Mouse (Mus musculus): Measurements from ENCODE around the gene Ccdc190.
A peak's percentile ranks its signal among the peaks of the same experiment; 100 is the strongest.

Ccdc190 gene

DNA sequence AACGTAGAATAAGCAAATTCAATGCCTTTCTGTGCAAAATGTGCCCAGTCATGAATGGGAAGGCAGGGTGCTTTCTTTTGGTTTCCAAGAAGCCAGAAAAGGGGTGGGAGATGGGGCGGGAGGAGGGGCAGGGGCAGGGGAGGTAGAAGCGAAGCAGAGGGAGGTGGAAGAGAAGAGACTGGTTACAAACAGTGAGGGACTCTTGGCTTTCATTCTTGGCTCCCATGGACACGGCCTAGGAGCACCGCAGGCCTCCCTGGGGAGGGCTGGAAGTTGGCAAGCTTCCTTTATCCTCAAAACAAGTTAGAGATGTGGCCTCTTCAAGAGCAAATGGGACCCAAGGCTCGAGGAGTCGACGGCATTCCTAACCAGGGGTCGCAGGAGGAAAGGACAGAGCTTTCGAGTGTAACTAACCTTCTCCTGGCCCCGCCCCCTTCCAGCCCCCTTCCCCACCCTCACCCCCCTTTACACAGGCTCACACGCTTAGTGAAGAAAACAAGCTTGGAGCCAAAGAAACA, at the start of gene Ccdc190:
Gene Ccdc190 (plus strand): TSS at position 195 of the 518 bp plus-strand sequence.
- no peak for DNase-seq

GRCm38 (mm10) chr1:169879060-169879459, 49.4 kb upstream of the Ccdc190 start:
- DNase-seq, result no peak

GRCm38 (mm10) chr1:169880181-169880580, 48.3 kb upstream of the Ccdc190 start:
- no peak for DNase-seq

- no peak for DNase-seq
Measured at GRCm38 (mm10) chr1:169883081-169883565, 45.3 kb upstream of the Ccdc190 start.

GRCm38 (mm10) chr1:169889250-169889649, 39.2 kb upstream of the Ccdc190 start:
- no peak for DNase-seq

DNA sequence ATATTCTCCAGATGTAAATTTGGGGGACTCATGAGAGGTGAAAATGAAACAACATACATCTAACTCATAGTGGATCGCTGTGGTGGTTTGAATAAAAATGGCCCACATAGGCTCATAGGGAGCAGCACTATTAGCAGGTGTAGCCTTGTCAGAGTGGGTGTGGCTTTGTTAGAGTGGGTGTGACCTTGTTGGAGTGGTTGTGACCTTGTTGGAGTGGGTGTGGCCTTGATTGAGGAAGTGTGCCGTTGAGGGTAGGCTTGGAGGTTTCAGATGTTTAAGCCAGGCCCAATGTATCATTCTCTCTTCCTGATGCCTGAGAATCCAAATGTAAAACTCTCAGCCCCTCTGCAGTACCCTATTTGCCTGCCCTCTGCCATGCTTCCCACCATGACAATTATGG, 34.5 kb upstream of the Ccdc190 start:
- no peak for DNase-seq

DNA sequence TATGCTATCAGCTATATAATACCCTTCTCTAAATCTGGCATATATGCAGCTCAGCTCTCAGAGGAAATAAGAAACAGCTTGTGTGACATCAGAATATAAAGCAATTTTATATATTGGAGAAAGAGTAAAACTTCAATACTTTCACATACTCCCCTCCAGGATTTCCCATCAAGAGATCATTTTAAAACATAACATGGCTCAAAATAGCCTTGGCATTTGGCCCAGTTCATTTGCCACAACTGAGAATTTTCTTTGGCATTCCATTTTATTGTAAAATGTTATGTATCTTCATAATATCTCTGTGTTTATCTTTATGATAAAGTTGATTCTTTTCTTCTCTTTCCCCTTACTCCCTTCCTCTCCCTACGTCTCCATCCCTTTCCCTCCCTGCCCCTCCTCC, 32.8 kb upstream of the Ccdc190 start:
- no peak for DNase-seq

DNA sequence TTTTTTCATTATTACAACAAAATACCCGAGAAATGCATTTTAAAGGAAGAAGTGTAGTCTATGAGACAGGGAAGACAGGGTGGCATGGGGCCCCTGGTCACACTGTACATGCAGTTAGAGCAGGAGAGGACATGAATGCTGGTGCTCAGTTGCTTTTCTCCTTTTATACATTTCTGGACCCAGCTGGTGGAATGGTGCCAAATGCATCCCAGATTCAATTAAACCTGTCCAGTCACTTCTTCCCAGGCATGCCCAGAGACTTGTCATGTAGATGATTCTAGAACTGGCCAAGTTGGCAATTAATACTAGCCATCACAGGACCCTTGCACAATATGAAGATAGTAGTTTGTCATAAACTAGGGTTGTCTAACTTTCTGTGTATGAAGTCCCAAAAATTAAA, 30.5 kb upstream of the Ccdc190 start:
- no peak for DNase-seq

DNA sequence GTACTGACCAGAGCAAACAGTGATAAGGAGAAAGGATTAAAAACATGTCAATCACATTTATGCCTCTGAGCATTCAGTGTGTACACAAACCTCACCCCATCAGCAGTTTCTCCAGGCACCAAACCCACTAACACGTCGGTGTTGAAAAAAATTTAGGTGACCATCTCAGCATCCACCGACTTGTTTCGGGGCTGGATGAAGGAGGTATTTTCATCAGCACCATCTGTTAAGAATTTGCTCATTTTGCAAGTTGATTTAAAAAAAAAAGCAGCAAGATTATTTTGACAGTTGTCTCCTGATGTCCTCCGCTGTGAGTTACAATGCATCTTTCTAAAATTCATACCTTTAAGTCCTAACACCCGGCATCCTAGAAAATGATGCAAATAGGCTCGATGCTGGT, 29.8 kb upstream of the Ccdc190 start:
- no peak for DNase-seq

DNA sequence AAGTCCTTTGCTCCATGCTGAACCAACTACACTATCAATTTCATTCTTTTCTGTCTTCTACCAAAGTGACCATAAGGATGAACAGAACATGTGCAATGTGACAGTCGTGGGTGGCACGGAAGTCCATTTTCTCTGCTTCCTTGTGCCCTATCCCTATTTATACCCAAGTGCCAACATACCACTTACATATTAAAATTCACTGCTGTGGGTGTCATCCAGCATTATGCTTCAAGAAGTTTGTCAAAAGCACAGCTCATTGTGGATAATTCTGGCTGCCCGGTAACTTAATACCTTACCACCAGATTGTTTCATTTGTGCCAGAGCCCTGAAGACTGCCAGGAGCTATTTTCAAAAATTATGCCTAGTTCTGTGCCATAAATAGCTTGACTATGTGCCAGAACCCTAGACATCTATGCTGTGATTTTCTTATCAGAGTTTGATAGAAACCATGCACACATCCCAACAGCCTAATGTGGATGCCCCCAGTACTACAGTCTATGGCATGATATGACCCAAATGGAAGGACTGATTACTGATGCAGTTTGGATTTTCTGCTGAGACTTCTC, 27.6 kb upstream of the Ccdc190 start:
- DNase-seq, result no peak

DNA sequence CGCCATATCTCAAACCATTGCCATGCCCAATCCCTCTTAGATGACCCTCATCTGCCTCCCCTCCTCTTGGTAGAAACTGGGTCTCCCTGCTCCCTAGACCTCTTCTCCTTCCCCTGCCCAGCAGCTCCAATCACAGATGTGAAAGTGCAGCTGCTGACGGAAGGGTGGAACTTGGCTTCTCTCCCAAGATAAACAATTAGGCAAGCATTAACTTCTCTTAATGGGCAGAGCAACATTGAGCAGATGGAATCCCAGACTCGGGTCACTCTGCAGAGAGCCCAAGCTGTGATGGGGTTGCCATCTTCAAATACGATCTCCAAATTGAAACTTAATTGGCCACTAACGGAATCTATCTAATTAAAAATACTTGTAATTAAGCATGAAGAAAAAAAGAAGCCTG, 19.3 kb upstream of the Ccdc190 start:
- DNase-seq, result no peak

- no peak for DNase-seq
Measured at GRCm38 (mm10) chr1:169909659-169910058, 18.8 kb upstream of the Ccdc190 start.

GRCm38 (mm10) chr1:169910751-169911150, 17.7 kb upstream of the Ccdc190 start:
- no peak for DNase-seq

GRCm38 (mm10) chr1:169911526-169911925, 16.9 kb upstream of the Ccdc190 start:
- DNase-seq, result no peak

GRCm38 (mm10) chr1:169916659-169917058, 11.8 kb upstream of the Ccdc190 start:
- no peak for DNase-seq

GRCm38 (mm10) chr1:169917115-169917796, 11.2 kb upstream of the Ccdc190 start:
- DNase-seq, result no peak

- no peak for DNase-seq
Measured at GRCm38 (mm10) chr1:169917998-169918397, 10.4 kb upstream of the Ccdc190 start.

DNA sequence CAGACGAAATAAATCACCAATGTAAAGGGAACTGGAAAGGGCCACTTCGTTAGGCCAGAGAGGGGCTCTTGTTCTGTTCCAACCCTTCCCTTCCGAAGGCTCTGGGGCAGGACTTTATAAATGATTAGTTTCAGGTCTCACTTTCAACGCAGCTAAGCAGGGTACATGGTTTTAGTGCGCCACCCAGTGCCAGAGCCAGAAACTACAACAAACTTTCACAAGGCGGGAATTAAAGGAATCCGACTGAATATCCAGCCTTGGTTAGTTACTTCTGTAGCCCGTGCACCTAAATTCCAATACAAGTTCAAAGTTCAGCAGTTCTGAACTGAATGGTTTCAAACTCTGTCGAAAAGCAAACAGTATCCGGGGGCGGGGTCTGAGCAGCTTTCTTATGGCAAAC, 9.2 kb upstream of the Ccdc190 start:
- peak in 1 of 2 experiments; percentile 47 for DNase-seq

DNA sequence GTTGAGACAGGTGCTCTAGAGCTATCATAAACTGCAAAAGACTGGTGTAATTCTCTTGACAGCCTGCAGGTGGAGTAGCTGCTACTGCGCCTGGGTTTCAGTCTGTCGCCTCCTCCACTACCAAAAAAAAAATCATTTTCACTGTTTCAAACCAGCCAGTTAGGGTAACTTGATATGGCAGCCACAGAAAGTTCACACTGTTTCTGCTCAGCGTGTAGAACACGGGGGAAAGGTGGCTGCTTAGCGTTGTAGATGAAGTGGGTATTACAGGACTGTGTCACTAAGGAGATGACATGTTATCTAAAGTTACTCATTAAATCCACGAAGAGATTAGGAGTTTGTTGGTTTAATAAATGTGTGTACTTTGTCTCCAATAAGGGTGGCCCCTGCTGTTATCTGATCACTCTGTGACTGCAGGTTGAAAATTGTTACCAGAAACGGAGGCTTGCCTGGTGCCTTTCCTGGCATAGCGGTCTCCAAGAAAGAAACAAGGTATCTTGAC, 6.7 kb upstream of the Ccdc190 start:
- peak in 1 of 2 experiments; percentile 8 for DNase-seq

GRCm38 (mm10) chr1:169924567-169924966, 3.9 kb upstream of the Ccdc190 start:
- DNase-seq, result no peak

DNA sequence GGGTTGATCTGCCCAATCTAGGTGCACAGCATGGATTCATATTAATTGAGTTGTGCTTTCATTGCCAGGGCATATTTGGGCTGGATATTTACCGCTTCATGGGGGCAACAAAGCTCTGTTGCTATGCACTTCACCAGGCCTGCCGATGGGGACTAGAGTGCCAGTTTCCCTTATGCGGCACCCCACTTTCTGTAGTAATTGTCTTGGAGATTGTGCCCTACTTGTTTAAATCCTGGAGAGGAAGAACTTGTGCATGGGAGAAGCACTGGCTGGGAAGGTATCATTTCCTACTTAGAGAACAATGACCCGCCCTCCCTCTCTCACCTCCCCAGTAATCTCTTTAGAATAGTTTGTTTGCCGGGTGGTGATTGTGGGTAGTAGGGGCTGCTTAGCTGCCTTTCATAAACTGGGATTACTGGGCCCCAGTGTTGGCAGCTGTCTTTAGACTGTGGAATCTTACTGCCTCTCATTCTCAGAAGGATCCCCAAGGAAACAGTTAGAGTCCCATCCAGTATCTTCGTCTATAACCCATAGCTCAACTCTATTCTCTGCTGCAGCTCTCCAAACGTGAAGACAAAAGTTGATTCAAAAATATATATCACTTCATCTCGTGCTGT, 587 bp upstream of the Ccdc190 start:
- DNase-seq, result no peak

- no peak for DNase-seq
Measured at GRCm38 (mm10) chr1:169931698-169932097, 3.2 kb downstream of the Ccdc190 start.

DNA sequence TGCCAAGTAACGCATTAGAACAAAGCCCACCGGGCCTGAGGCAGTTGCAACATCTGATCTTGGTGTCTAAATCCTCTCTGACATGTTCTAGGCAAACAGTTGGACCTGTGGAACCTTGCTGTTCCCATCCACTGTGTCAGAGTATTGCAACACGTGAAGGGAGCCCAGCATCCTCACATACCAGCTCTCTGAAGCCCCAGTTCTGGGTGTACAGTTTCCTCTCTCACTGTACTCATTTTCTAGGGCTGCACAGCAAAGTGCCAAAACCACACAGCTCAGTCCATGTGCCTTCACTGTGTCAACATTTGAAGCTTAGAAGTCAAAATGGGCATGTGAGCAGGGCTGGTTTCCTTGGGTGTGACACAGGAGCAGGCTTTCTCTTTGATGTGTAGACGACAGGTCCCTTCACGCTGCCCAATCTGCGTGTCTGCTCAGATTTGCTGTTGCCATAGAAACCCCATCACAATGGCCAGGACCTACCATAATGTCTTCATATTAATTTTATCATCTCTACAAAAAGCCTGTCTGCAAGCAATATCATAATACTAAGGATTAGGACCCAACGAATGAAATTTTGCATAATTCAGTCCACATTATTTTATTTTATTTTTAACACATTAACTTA, 3.8 kb downstream of the Ccdc190 start:
- no peak for DNase-seq

Measured in spleen, adult 18-20 months (tissue).